Mouse (Mus musculus) thymus, adult 18-20 months (tissue): ENCODE results near the gene Slc38a3.
A peak's percentile ranks its signal among the peaks of the same experiment; 100 is the strongest.
"Not testable (repeated sequence)": the region's sequence is repeated elsewhere in the genome, so short reads cannot be mapped to it uniquely, and the experiment has no call there.

Experiments
- DNase-seq, 2 experiments: peaks; one replicate each; pipeline ENCODE4 v3.0.0; 2022; ENCODE audit warnings: mixed read lengths in 2 of 2

Gene Slc38a3

GRCm38 (mm10) chr9:107695441-107696105 lies 26.2 kb upstream of the Slc38a3 start:
- no peak for DNase-seq

- no peak for DNase-seq
These were observed 25.3 kb upstream of the Slc38a3 start for GRCm38 (mm10) chr9:107694627-107695026.

- DNase-seq, result no peak
These were observed 24.2 kb upstream of the Slc38a3 start for GRCm38 (mm10) chr9:107693433-107693987.

GRCm38 (mm10) chr9:107692785-107693184 lies 23.5 kb upstream of the Slc38a3 start:
- DNase-seq, result no peak

GRCm38 (mm10) chr9:107690391-107690790 lies 21.1 kb upstream of the Slc38a3 start:
- DNase-seq, result no peak

GRCm38 (mm10) chr9:107688939-107689338 lies 19.6 kb upstream of the Slc38a3 start:
- no peak for DNase-seq

GRCm38 (mm10) chr9:107688415-107688814 lies 19.1 kb upstream of the Slc38a3 start:
- DNase-seq, result no peak

GRCm38 (mm10) chr9:107685231-107685981 lies 16.1 kb upstream of the Slc38a3 start:
- DNase-seq, result peak in 1 of 2 experiments; percentile 37

- DNase-seq, result no peak
These were observed 13.1 kb upstream of the Slc38a3 start for GRCm38 (mm10) chr9:107682405-107682804.

- no peak for DNase-seq
These were observed 10.2 kb upstream of the Slc38a3 start, which contains the start of gene Gnat1 for GRCm38 (mm10) chr9:107679501-107679900. Gene Gnat1, minus strand, starts transcription at chr9:107679712.

- no peak for DNase-seq
These were observed 9.5 kb upstream of the Slc38a3 start for GRCm38 (mm10) chr9:107678861-107679260.

GRCm38 (mm10) chr9:107677819-107678526 lies 8.6 kb upstream of the Slc38a3 start:
- DNase-seq, result not testable (repeated sequence)

- peak in 1 of 2 experiments; percentile 48 for DNase-seq
These were observed 7.9 kb upstream of the Slc38a3 start for GRCm38 (mm10) chr9:107677091-107677784.

- DNase-seq, result no peak
These were observed 7.0 kb upstream of the Slc38a3 start for GRCm38 (mm10) chr9:107676302-107676701.

- DNase-seq, result peak; percentile 35 to 39
These were observed 6.5 kb upstream of the Slc38a3 start for GRCm38 (mm10) chr9:107675671-107676301.

- DNase-seq, result no peak
These were observed 5.5 kb upstream of the Slc38a3 start for GRCm38 (mm10) chr9:107674609-107675429.

GRCm38 (mm10) chr9:107670259-107670658 lies 929 bp upstream of the Slc38a3 start:
- no peak for DNase-seq

- DNase-seq, result no peak
These were observed 414 bp downstream of the Slc38a3 start for GRCm38 (mm10) chr9:107668916-107669315.

- no peak for DNase-seq
These were observed 1.3 kb downstream of the Slc38a3 start for GRCm38 (mm10) chr9:107668011-107668410.

GRCm38 (mm10) chr9:107667219-107667618 lies 2.1 kb downstream of the Slc38a3 start:
- DNase-seq, result no peak

- DNase-seq, result no peak
These were observed 2.6 kb downstream of the Slc38a3 start for GRCm38 (mm10) chr9:107666751-107667205.
